Mouse (Mus musculus) gastrocnemius, postnatal 4 days (tissue): ENCODE results near the gene Apobec1. TPM values are rescaled to one million over a fixed set of nuclear protein-coding genes. Genes with fewer than 3 reads are reported as not detected.
"Not testable (repeated sequence)": the region's sequence is repeated elsewhere in the genome, so short reads cannot be mapped to it uniquely, and the experiment has no call there.

Experiments
- DNase-seq, 2 experiments: peaks; one replicate each; pipeline ENCODE4 v3.0.0; 2021 to 2022; ENCODE audit warnings: low spot score in 2 of 2, mixed read lengths in 2 of 2
- total RNA-seq, 2 experiments: library from RNA; stranded (reverse); gene quantifications; 2 replicates each; pipeline ENCODE4 v1.2.3; 2021

The Apobec1 gene
- total RNA-seq, 2 experiments from 2014 or later, result 3.1 to 4.6 TPM

- DNase-seq, result peak in 1 of 2 experiments; percentile 56
These were observed 39.8 kb downstream of the Apobec1 start for GRCm38 (mm10) chr6:122562463-122562862.

- no peak for DNase-seq
These were observed 41.2 kb downstream of the Apobec1 start for GRCm38 (mm10) chr6:122561005-122561404.

GRCm38 (mm10) chr6:122560427-122560826, 41.8 kb downstream of the Apobec1 start:
- peak; percentile 42 to 68 for DNase-seq

- DNase-seq, result peak in 1 of 2 experiments; percentile 61
These were observed 45.2 kb downstream of the Apobec1 start for GRCm38 (mm10) chr6:122556959-122557561.

- DNase-seq, result no peak
These were observed 47.0 kb downstream of the Apobec1 start for GRCm38 (mm10) chr6:122555266-122555665.

- no peak for DNase-seq
These were observed 48.1 kb downstream of the Apobec1 start for GRCm38 (mm10) chr6:122554102-122554501.

GRCm38 (mm10) chr6:122553606-122554005, 48.6 kb downstream of the Apobec1 start, which contains the start of gene Aicda:
Gene Aicda, plus strand, starts transcription at chr6:122553801.
- no peak for DNase-seq

- DNase-seq, result no peak
These were observed 56.3 kb downstream of the Apobec1 start for GRCm38 (mm10) chr6:122545948-122546347.

- no peak for DNase-seq
These were observed 56.9 kb downstream of the Apobec1 start for GRCm38 (mm10) chr6:122545289-122545882.

GRCm38 (mm10) chr6:122544672-122545071, 57.6 kb downstream of the Apobec1 start:
- DNase-seq, result no peak

- no peak for DNase-seq
These were observed 58.7 kb downstream of the Apobec1 start for GRCm38 (mm10) chr6:122543574-122543973.

GRCm38 (mm10) chr6:122542459-122542858, 59.8 kb downstream of the Apobec1 start:
- DNase-seq, result not testable (repeated sequence)

- DNase-seq, result no peak
These were observed 62.7 kb downstream of the Apobec1 start for GRCm38 (mm10) chr6:122539564-122539963.

GRCm38 (mm10) chr6:122534032-122534431, 68.2 kb downstream of the Apobec1 start:
- DNase-seq, result no peak

- no peak for DNase-seq
These were observed 69.4 kb downstream of the Apobec1 start for GRCm38 (mm10) chr6:122532883-122533302.

- DNase-seq, result no peak
These were observed 70.6 kb downstream of the Apobec1 start for GRCm38 (mm10) chr6:122531466-122532174.

- DNase-seq, result no peak
These were observed 74.1 kb downstream of the Apobec1 start for GRCm38 (mm10) chr6:122528136-122528535.

Other genes with a start within 250 kb of the Apobec1 start
- gene Rimklb, start 103.7 kb downstream of the Apobec1 start, total RNA-seq, result 1 to 10 TPM; 2.1 to 2.9 TPM
- 100 to 1,000 TPM; 226 to 237 TPM for gene Mfap5, start 96.6 kb downstream of the Apobec1 start, total RNA-seq
- gene Aicda, start 48.6 kb downstream of the Apobec1 start, total RNA-seq, result not detected
- not detected for gene Gdf3, start 7.6 kb upstream of the Apobec1 start, total RNA-seq
- not detected for gene Dppa3, start 24.0 kb upstream of the Apobec1 start, total RNA-seq
- gene Nanog, start 105.0 kb upstream of the Apobec1 start, total RNA-seq, result not detected
- 1 to 10 TPM; 2.7 to 4.8 TPM for gene Slc2a3, start 199.2 kb upstream of the Apobec1 start, total RNA-seq
- 10 to 100 TPM; 22.4 to 25.4 TPM for gene Foxj2, start 217.5 kb upstream of the Apobec1 start, total RNA-seq